Mouse (Mus musculus) thymus, postnatal 36 days (tissue): Measurements from ENCODE around the gene Tshr.

Experiments used
- DNase-seq, 2 experiments: peaks; one replicate each; pipeline ENCODE4 v3.0.0; 2022; ENCODE audit warnings: mixed read lengths in 2 of 2

Tshr gene

GRCm38 (mm10) chr12:91588670-91589541 is 204.5 kb downstream of the Tshr start:
- peak; percentile 61 to 69 for DNase-seq

- DNase-seq = no peak
Observed at GRCm38 (mm10) chr12:91589542-91589846, 205.1 kb downstream of the Tshr start.

GRCm38 (mm10) chr12:91589847-91590690 is 205.7 kb downstream of the Tshr start, which contains the start of gene Gtf2a1:
Gene Gtf2a1, minus strand, starts transcription at chr12:91590487.
- DNase-seq = peak; percentile 95

GRCm38 (mm10) chr12:91590716-91591115 is 206.4 kb downstream of the Tshr start:
- peak in 1 of 2 experiments; percentile 16 for DNase-seq

GRCm38 (mm10) chr12:91591191-91591590 is 206.8 kb downstream of the Tshr start:
- DNase-seq = no peak

- DNase-seq = no peak
Observed at GRCm38 (mm10) chr12:91592128-91592527, 207.8 kb downstream of the Tshr start.
